Mouse (Mus musculus) 416B (cell line): ENCODE measurements around the gene Slfnl1.

Experiments used
- DNase-seq: peaks from one replicate; pipeline ENCODE4 v3.0.0; 2011; ENCODE audit warnings: low read depth

Slfnl1 gene

DNA sequence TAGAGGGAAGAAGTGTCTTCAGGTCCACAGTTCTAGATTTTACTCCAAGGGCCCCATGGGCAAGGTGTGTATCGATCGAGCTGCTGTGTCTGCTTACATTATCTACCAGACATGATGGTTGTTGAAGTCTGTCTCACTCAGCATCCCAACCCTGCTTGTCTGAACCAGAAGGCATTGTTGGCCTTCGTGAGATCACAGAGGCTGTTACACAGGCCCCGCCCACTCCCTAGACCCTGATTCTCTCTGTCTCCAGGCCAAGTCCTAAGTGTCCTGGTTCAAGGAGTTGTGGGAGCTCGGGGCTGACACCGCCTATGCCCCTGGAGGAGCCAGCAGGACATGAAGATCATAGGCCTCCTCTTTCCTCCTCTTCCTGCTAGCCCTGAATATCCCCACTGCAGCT lies at the start of gene Slfnl1:
Slfnl1 (plus strand) TSS at position 246 of the 400 bp plus-strand sequence.
- DNase-seq = no peak

DNA sequence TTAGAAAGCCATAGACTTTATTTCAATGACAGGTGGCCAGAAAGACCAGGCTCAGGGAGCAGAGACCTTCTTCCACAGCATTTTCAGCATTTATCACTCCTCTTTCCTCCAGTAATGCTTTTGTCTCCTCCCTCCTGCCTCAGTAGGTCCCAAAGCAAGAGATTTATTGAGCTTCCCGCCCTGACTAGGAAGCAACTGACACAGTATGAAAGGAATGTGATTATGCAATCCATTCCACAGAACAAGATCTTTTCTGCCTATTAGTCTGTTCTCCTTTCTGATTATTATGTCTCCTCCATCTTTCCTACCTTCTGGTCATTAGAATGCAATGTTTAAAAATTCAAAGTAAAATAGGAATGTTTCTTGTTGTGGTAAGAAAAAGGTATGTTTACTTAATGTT lies 44.3 kb upstream of the Slfnl1 start:
- DNase-seq = no peak

DNA sequence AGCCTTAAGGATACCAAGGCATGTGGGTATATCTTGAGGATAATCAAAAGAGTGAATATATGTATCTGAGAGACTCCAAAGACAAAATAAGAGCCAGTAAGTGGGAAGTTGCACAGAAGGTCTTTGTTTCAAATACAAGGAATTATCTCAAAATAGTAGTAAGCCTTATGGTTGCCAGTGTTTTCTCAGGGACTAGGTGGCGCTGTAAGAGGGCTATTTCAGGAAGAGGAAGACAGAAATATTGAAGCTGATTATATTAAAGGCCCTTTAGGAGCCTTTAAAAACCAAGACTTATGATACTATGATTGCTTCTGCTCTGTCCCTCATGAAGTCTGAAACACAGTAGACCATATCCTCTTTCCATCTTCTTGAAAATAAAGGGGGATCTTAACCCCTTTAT lies 25.1 kb upstream of the Slfnl1 start:
- peak; percentile 13 for DNase-seq

DNA sequence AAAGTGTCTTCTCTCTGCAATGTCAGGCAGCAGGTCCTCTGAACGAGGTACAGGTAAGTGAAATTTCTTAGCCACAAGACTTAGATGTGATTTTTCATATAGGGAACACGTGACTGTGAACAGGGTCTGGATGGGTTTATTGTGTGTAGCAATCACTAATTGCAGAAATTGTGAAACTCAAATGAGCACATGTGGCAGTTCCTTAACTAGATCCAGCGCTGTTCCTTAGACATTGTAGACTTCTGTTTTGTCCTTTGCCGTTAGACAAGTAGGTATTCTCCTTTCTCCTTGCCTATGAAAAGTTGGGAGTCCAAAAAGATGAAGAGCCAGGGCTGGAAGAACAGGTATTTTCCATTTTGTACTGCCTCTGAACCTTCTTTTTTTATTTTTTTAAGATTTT lies 20.8 kb upstream of the Slfnl1 start:
- DNase-seq = no peak

DNA sequence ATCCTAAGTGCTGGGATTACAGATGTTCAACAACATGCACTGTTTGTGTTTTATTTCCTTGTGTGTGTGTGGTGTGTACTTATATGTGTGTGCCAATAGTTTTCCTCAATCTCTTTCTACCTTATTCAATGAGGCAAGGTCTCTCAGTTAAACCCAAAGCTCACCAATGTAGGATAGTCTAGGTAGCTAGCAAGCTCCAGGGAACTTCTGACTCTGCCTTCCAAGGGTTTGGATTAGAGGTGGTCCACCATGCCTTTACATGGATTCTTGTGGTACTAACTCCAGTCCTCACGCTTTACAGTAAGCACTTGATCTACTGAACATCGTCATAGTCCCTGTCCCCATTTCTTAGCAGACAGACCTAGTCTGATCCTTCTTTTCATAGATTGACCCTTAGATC lies 17.7 kb upstream of the Slfnl1 start:
- DNase-seq = no peak

DNA sequence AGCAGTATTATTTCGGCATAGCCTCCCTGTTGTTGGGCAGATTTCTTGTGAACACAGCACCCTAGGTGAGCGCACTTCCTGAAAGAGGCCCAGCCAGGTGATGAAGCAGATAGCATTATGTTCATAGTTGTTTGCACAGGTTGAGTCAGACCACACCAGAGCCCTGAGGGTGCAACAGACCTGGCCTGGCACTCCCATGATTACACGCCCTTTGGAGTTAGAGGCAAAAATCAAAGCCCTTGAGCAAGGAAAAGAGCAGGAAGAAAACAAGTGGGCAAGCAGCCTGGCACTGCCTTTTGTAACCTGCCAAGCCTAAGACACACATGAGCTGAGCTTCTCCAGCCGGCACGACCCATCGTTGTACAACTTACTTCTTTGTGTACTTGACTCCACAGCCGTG lies 15.5 kb upstream of the Slfnl1 start:
- no peak for DNase-seq

DNA sequence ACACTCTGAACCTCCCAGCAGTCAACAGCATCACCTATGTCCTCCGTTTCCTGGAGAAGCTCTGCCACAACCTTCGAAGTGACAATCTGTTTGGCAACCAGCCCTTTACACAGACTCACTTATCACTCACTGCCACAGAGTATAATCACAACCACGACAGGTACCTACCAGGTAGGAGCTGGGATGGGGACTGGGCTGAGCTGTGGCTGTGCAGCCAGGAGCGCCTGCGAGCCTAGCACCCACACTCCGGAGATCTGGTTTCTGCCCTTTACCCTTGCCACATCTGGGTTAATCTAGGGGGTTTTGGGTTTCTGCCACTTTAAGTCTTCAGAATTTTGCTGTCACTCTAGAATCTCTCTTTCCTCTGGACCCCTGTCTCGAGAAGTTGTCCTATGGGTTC lies 15.1 kb upstream of the Slfnl1 start:
- no peak for DNase-seq

DNA sequence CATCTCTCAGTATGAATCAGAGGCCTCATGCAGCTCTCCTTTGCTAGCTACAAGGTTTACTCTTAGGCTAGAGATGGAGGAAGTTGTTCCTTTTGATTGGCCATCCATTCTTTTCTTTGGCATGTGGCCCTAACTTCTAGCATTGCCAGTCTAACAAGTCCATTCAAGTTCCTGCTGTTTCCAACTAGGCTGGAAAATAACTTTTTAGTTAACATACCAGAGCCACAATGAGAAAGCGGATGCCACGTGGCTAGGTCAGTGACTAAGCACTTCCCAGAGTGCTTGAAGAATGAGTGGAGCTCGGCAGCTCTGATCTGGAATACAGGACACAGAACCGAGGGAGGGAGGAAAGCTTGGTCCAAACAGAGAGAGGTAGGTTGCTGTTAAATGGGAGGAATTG lies 14.7 kb upstream of the Slfnl1 start:
- peak; percentile 45 for DNase-seq

DNA sequence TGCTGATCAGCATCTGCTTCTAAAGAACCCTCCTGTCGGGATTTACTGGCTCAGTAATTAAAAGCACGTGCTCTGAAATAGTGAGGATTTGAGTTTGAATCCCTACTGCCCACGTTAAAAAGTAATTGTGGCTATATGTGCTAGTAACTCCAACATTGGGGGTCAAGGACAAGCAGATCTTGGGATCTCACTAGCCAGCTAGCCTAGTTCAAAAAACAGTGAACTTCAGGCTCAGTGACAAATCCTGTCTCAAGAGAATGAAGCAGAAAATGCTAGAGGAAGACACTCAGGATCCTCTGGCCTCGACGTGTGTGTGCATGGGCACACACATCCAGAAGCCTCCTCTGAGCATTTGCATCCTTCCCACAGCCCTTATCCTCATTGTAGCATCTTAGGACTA lies 10.3 kb upstream of the Slfnl1 start:
- no peak for DNase-seq

DNA sequence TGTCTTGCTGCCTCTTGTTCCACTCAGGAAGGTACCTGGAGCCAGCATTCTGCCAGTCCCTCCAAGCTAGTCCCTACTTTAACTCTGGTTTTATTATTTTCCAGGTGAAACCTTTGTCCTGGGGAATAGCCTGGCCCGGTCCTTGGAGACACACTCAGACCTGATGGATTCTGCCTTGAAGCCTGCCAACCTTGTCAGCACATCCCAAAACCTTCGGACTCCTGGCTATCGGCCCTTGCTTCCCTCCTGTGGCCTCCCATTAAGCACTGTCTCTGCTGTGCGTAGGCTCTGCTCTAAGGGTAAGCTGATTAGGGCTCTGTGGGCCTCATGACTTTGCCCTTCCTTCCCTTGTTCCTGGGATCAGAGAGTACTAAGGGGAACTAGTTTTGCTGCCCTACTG lies 9.7 kb upstream of the Slfnl1 start:
- no peak for DNase-seq

DNA sequence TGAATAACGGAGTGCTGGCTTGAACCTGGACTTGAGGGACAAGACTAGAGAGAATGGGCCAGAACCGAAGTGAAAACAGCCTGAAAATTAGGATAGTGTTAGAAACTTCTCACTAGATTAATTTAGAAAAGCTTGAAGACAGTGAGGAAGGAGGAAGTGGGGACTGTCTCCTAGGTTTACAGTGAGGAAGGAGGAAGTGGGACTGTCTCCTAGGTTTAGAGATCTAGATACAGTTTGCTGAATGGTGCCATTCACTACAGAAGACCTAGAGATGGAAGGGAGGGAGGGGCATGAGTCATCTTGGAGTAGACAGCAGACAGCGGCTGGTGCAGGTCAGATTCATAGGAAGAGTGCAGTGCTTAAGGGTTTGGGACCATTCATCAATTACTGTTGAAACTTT lies 8.9 kb upstream of the Slfnl1 start:
- no peak for DNase-seq

DNA sequence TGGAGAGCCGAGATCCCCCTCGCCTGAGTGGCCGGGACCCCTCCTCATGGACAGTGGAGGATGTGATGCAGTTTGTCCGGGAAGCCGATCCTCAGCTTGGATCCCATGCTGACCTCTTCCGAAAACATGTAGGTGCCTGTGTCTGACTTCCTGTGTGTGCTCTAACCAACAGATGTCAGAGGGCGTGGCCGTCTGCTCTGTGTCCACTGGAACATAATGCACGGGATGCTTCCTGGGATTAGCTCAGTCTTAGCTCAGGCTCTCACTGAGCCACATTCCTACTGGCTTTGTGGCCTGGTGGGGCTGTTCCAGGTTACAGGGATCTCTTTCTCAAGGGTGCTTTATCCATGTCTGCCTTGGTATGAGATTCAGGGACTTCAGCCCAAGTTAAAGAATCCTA lies 3.9 kb upstream of the Slfnl1 start:
- no peak for DNase-seq

DNA sequence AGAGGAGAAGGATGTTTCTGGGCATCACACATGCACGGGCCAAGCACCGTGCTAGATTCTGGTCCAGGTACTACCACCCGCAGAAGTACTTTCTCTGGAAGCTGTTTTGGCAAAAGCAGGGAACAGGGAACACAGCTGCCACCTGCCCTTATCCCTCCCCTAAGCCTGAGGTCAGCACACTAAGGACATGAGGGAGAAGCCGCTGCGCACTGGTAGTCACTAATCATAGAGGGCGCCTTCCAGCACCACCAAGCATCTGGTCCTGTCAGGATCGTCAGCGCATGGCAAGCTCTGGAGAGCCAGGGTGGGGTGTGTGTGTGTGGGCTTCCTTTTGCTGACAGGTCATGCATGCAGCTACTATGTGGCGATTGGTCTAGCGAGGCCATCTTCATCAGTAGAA lies 6.6 kb downstream of the Slfnl1 start:
- no peak for DNase-seq

DNA sequence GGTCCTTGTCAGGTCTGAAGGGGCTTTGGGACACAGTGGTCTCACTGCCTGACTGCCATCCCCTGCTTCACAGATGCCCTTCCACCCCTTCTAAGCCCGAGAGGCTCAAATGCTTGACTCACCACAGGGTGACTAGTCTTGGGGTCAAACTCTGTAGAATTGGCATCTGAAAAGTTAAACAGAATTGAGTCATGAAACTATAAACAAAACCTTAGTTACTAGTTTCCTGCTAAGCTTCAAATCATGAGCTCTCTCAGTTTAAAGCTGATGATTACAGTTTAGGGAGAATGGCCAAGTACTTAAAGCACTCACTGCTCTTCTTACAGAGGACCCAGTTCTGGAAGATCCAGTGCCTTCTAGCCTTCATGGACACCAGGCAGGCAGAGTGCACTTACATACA lies 12.9 kb downstream of the Slfnl1 start:
- no peak for DNase-seq

DNA sequence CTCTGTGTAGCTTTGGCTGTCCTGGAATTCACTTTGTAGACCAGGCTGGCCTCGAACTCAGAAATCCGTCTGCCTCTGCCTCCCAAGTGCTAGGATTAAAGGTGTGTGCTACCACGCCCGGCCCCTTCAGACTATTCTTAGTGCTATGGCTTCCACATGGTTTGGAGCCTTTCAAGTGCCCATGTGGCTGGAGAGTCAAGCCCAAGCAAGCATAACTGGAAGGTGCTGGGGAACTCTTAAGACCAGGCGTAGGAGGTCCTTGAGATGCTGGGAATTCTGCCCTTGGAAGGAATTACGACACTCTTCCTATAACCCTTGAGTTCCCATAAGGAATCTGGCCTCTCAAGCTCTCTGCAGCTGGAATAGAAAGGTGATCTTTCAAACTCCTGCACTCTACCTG lies 24.6 kb downstream of the Slfnl1 start:
- DNase-seq = no peak

DNA sequence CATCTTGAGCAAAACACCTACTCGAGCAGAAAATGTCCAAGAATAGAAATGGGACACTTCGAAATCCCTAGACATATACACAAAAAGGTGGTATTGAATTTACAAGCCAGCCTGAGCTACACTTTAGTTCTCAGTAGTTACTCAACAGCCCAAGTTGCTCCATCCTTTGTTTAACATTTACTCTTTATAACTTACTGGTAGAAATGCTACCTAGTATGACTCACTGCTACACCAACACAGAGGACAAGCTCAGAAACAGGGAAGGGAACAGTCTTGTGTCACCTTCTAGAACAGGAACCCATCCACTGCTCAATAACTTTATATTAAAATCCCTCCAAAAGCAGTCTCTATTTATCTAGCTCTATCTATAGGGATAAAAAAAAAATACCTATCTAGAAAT lies 33.7 kb downstream of the Slfnl1 start:
- DNase-seq = peak; percentile 59

DNA sequence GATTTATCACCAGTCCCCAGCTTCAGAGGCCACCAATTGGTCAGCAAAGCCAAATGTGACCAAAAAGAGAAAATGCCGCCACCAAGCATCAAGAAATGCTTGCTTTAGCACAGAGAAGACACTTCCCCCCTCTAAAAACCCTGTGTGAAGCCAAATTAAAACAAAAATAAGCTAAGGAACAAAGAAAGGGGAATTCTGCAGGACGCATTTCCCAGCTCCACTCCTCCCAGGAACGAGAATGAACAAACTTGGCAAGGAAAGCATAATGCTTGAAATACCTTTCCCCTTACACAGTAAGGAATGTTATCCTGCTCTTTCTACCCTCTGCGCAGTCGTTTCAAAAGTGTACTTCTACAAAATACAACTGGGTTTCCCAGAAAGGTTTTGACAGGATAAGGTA lies 36.0 kb downstream of the Slfnl1 start:
- DNase-seq = no peak

DNA sequence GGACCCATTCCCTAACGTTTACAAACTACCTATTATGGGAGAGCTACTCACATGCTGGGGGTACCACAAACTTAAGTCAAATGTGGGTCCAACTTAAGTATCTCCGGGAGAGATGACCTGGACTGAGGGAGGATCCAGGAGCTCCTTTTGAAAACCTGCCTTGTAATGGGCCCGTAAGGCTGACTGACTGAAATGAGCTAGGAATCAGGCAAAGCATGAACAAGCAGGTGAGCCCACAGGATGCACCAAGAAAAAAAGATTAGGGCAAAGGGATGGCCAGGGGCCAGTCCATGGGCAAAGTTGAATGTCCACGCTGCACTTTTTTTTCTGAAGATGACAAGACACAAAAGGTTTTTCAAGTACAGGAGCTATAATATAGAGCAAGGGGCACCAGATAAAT lies 37.0 kb downstream of the Slfnl1 start:
- DNase-seq = peak; percentile 33

DNA sequence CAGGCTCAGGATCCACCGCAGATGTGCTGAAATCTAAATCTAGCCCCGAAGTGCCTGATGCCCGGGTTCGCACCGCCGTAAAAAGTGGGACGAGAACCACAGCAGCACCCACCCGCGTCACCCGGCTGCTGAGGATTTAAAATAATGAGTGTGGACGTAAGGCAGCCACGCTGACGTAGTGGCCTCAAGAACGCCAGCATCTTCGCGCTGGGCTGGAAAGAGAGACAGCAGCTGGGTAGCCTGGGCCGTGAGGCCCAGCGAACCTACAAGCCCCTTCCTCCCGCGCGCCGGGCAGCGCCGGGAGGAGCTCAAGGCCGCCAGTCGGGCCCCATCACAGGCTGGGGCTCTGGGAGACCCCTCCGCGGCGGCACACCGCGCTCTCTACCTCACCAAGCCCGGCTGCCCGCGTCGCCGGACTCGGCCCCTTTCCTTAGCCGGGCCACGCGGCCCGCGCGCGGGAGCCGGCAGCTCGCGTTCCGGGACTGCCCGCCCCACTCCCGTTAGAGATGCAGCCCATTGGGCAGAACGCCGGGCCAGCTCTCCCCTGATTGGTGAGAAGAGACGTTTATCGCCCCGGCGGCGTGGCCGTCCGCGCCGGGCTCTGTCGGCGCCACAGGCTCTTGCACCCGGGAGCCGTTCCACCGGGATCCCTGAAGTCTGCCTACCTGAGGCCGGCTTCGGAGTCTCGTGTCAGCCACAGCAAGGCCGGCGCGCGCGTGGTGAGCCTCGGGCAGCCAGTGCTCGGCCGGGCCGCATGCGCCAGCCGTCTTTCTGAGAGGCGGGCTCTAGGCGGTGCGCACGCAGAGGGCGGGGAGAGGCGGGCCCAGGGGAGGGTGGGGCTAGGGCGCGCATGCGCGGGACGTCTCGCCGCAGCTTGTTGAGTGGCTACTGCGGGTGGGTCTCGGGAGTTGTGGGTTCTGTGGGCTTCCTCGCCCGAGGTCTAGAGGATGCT lies 37.7 kb downstream of the Slfnl1 start, which contains the start of gene Ctps:
Ctps (minus strand) TSS at position 791 of the 952 bp plus-strand sequence.
- DNase-seq = peak; percentile 90

DNA sequence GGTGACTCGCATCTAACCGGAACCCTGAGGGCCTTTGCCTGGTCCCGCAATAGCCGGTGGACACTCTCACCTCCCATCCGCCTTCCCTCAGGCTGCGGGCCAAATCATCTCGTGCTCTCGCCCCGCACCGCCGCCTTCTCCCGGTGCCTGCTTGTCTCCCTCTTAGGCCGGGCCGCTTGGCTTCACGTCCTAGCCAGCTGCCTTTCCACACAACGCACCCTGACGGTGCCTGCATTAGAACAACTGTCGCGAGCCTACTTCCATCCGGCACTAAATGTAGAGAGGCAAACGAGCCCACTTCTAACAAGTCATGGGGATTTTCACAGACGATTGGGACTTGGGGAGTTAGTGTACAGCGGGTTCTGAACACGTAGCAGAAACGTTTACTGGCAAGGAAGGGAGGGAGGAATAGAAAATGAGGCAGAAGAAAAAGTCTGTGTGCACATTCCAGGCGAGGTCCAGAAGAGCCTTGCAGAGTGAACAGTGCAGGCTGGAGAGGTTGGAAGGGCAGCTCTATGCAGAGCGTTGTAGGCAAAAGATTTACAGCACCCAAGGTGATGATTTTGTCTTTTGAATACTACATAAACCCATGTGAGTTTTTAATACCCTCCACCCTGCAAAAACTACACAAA lies 38.5 kb downstream of the Slfnl1 start:
- DNase-seq = no peak

DNA sequence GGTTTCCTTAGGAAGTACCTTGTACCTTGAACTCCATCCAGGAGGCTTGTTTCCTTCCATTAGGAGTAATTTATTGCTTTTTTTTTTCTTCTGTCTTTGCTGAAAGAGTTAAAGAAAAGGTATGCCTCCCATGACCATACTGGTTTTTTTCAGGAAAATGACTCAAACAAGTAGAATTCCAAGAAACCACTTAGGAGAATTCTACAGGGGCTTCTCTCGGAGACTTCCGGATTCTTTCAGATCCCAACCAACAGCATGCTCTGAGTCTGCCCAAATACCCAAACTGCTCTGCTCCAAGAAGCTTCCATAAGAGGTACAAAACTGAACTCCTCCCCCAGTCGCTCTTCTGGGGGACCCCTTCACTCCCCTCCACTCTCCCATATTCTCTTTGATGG lies 39.0 kb downstream of the Slfnl1 start:
- no peak for DNase-seq

DNA sequence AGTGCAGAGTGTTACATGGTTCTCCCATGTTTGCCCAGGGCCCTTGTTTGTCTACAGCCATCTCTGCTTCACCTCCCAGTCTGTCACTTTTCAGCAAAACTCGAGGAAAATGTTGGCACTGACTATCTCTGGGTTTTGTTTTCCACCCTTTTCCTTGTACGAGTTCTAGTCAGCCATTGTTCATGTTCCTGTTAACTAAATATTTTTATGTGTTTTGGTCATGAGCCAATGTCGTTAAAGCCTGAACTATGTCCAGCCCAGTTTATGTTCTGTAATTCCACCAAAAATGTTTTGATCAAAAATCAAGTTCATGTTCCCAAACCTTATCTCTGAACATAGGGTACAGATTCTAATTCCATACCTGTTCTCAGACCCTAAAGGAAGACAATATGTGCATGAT lies 39.7 kb downstream of the Slfnl1 start:
- no peak for DNase-seq

DNA sequence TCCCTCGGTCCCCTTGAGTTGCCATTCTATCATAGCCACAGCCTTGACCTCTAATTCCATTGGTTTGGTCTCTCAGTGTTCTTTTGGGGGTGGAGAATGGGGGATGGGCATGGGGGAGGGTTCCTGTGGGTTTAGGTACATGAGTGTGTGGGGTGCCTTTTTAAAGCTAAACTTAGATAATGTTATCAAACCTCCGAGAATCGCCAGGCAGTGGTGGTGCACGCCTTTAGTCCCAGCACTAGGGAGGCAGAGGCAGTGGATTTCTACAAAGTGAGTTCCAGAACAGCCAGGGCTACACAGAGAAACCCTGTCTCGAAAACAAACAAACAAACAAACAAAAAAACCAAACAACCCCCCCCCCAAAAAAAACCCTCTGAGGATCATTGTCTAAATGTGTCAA lies 48.9 kb downstream of the Slfnl1 start:
- DNase-seq = no peak

DNA sequence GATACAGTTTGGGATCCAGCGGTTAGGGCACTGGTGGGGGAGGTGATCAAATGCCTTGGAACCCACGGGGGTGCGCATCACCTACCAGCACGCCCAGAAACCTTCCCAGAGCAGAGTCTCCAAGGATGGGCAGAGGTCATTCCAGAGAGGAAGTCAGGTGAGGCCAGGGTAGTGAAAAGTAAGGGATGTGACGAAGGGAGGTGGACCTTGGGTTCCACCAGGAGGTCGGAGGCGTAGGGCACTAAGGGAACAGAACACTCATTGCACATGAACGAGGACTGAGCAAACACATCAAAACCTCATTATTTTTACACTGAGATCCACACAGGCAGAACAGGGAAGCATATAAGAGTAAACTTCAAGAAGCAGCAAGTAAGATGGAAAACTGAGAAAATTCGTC lies 49.7 kb downstream of the Slfnl1 start:
- no peak for DNase-seq
